Mouse (Mus musculus): ENCODE results near the gene Zfx. TPM values are rescaled to one million over a fixed set of nuclear protein-coding genes. Genes with fewer than 3 reads are reported as not detected.

The Zfx gene
- polyA plus RNA-seq, 1 experiment from 2014 or later, result 12.6 TPM

GRCm38 (mm10) chrX:94125950-94126349 is 2.4 kb upstream of the Zfx start:
- Histone ChIP-seq H3K27me3 (peaks cover 42% of the 10 kb centered on the region), H3K4me2 (no peak overlapping the region), H3K4me1 (replicated peaks) (no peaks in the 10 kb centered on the region), H3K27ac (replicated peaks) (no peak overlapping the region), H3K4me3 (replicated peaks) (no peak overlapping the region), H3K9ac (no peak overlapping the region), H3K36me3 (replicated peaks) (no peaks in the 10 kb centered on the region), H3K9me3 (replicated peaks) (no peaks in the 10 kb centered on the region)
- no peak for ATAC-seq (ENCODE audit: insufficient read depth)
- WGBS (ENCODE audit: insufficient replicate concordance), result 37% methylated on average over 2 of the region's 2 CpGs

GRCm38 (mm10) chrX:94122709-94123058 is 818 bp downstream of the Zfx start:
- Histone ChIP-seq H3K27me3 (peaks cover 30% of the 10 kb centered on the region), H3K27ac (replicated peaks) (peak overlapping the region; percentile 98), H3K9me3 (replicated peaks) (no peaks in the 10 kb centered on the region), H3K9ac (peak overlapping the region; percentile 83), H3K4me2 (peak overlapping the region; percentile 79), H3K4me3 (replicated peaks) (peak overlapping the region; percentile 73), H3K36me3 (replicated peaks) (no peaks in the 10 kb centered on the region), H3K4me1 (replicated peaks) (peaks cover 13% of the 10 kb centered on the region)
- ATAC-seq (ENCODE audit: insufficient read depth), result peak; percentile 69
- 13% methylated on average over 53 of the region's 53 CpGs for WGBS (ENCODE audit: insufficient replicate concordance)

GRCm38 (mm10) chrX:94121866-94122708 is 1.4 kb downstream of the Zfx start:
- peak; percentile 86 for ATAC-seq (ENCODE audit: insufficient read depth)
- 16% methylated on average over 65 of the region's 65 CpGs for WGBS (ENCODE audit: insufficient replicate concordance)
- peak overlapping the region; percentile 79 for H3K4me2 ChIP-seq
- peaks cover 25% of the 10 kb centered on the region for H3K27me3 ChIP-seq
- H3K4me3 ChIP-seq (replicated peaks), result peak overlapping the region; percentile 73
- peak overlapping the region; percentile 98 for H3K27ac ChIP-seq (replicated peaks)
- no peaks in the 10 kb centered on the region for H3K9me3 ChIP-seq (replicated peaks)
- peak overlapping the region; percentile 83 for H3K9ac ChIP-seq
- H3K36me3 ChIP-seq (replicated peaks), result no peaks in the 10 kb centered on the region
- peaks cover 13% of the 10 kb centered on the region for H3K4me1 ChIP-seq (replicated peaks)

- Histone ChIP-seq H3K4me1 (replicated peaks) (peaks cover 13% of the 10 kb centered on the region), H3K27ac (replicated peaks) (peak overlapping the region; percentile 98), H3K9ac (peak overlapping the region; percentile 83), H3K9me3 (replicated peaks) (no peaks in the 10 kb centered on the region), H3K4me2 (peak overlapping the region; percentile 79), H3K36me3 (replicated peaks) (no peaks in the 10 kb centered on the region), H3K4me3 (replicated peaks) (peak overlapping the region; percentile 73), H3K27me3 (peaks cover 26% of the 10 kb centered on the region)
- ATAC-seq (ENCODE audit: insufficient read depth), result no peak
- WGBS (ENCODE audit: insufficient replicate concordance), result 16% methylated on average over 24 of the region's 24 CpGs
These were observed 2.2 kb downstream of the Zfx start for GRCm38 (mm10) chrX:94121161-94121856.

- H3K9ac ChIP-seq, result no peak overlapping the region
- no peak for ATAC-seq (ENCODE audit: insufficient read depth)
- H3K4me2 ChIP-seq, result no peak overlapping the region
- no peaks in the 10 kb centered on the region for H3K36me3 ChIP-seq (replicated peaks)
- no peak overlapping the region for H3K4me3 ChIP-seq (replicated peaks)
- H3K27ac ChIP-seq (replicated peaks), result no peak overlapping the region
- no peaks in the 10 kb centered on the region for H3K9me3 ChIP-seq (replicated peaks)
- H3K27me3 ChIP-seq, result peaks cover 15% of the 10 kb centered on the region
- peaks cover 13% of the 10 kb centered on the region for H3K4me1 ChIP-seq (replicated peaks)
These were observed 5.2 kb downstream of the Zfx start for GRCm38 (mm10) chrX:94118350-94118749.

GRCm38 (mm10) chrX:94115882-94116281 is 7.6 kb downstream of the Zfx start:
- H3K27me3 ChIP-seq, result peaks cover 7% of the 10 kb centered on the region; the same call in 1 of the 2 replicates
- no peak overlapping the region for H3K9ac ChIP-seq
- 71% methylated on average over 6 of the region's 6 CpGs for WGBS (ENCODE audit: insufficient replicate concordance)
- peaks cover 13% of the 10 kb centered on the region for H3K4me1 ChIP-seq (replicated peaks)
- no peaks in the 10 kb centered on the region for H3K36me3 ChIP-seq (replicated peaks)
- ATAC-seq (ENCODE audit: insufficient read depth), result no peak
- H3K4me2 ChIP-seq, result no peak overlapping the region
- H3K9me3 ChIP-seq (replicated peaks), result no peaks in the 10 kb centered on the region
- H3K27ac ChIP-seq (replicated peaks), result no peak overlapping the region
- H3K4me3 ChIP-seq (replicated peaks), result no peak overlapping the region

GRCm38 (mm10) chrX:94105964-94106363 is 17.5 kb downstream of the Zfx start:
- no peak overlapping the region for H3K27ac ChIP-seq (replicated peaks)
- no peaks in the 10 kb centered on the region for H3K4me1 ChIP-seq (replicated peaks)
- 0 out of 2 replicates have a peak, but pooled peaks cover 2% of the 10 kb centered on the region for H3K36me3 ChIP-seq (replicated peaks)
- WGBS (ENCODE audit: insufficient replicate concordance), result 45% methylated on average over 2 of the region's 2 CpGs
- no peak overlapping the region for H3K9ac ChIP-seq
- peaks cover 13% of the 10 kb centered on the region for H3K27me3 ChIP-seq
- H3K4me2 ChIP-seq, result no peak overlapping the region
- no peak for ATAC-seq (ENCODE audit: insufficient read depth)
- H3K9me3 ChIP-seq (replicated peaks), result no peaks in the 10 kb centered on the region
- H3K4me3 ChIP-seq (replicated peaks), result no peak overlapping the region

- Histone ChIP-seq H3K4me1 (replicated peaks) (no peaks in the 10 kb centered on the region), H3K36me3 (replicated peaks) (peaks cover 22% of the 10 kb centered on the region), H3K9me3 (replicated peaks) (no peaks in the 10 kb centered on the region), H3K27me3 (peaks cover 3% of the 10 kb centered on the region; the same call in 1 of the 2 replicates), H3K4me3 (replicated peaks) (no peak overlapping the region), H3K27ac (replicated peaks) (no peak overlapping the region), H3K4me2 (no peak overlapping the region), H3K9ac (no peak overlapping the region)
- ATAC-seq (ENCODE audit: insufficient read depth), result no peak
These were observed 20.6 kb downstream of the Zfx start for GRCm38 (mm10) chrX:94102938-94103337.

GRCm38 (mm10) chrX:94100561-94100960 is 22.9 kb downstream of the Zfx start:
- Histone ChIP-seq H3K9me3 (replicated peaks) (no peaks in the 10 kb centered on the region), H3K4me3 (replicated peaks) (no peak overlapping the region), H3K9ac (no peak overlapping the region), H3K27me3 (peaks cover 3% of the 10 kb centered on the region; the same call in 1 of the 2 replicates), H3K27ac (replicated peaks) (no peak overlapping the region), H3K4me2 (no peak overlapping the region), H3K4me1 (replicated peaks) (no peaks in the 10 kb centered on the region), H3K36me3 (replicated peaks) (peaks cover 37% of the 10 kb centered on the region)
- 88% methylated on average over 1 of the region's 1 CpGs for WGBS (ENCODE audit: insufficient replicate concordance)
- no peak for ATAC-seq (ENCODE audit: insufficient read depth)

GRCm38 (mm10) chrX:94091001-94091400 is 32.5 kb downstream of the Zfx start:
- no peak for ATAC-seq (ENCODE audit: insufficient read depth)
- WGBS (ENCODE audit: insufficient replicate concordance), result 69% methylated on average over 2 of the region's 2 CpGs
- Histone ChIP-seq H3K27ac (replicated peaks) (no peak overlapping the region), H3K4me3 (replicated peaks) (no peak overlapping the region), H3K27me3 (0 out of 2 replicates have a peak, but pooled peaks cover 8% of the 10 kb centered on the region), H3K36me3 (replicated peaks) (0 out of 2 replicates have a peak, but pooled peaks cover 3% of the 10 kb centered on the region), H3K9me3 (replicated peaks) (no peaks in the 10 kb centered on the region), H3K4me1 (replicated peaks) (no peaks in the 10 kb centered on the region), H3K9ac (no peak overlapping the region), H3K4me2 (no peak overlapping the region)

GRCm38 (mm10) chrX:94061246-94061645 is 62.3 kb downstream of the Zfx start:
- H3K4me2 ChIP-seq, result peak overlapping the region; percentile 10; the same call in 1 of the 2 replicates
- WGBS (ENCODE audit: insufficient replicate concordance), result 43% methylated on average over 6 of the region's 6 CpGs
- peaks cover 33% of the 10 kb centered on the region for H3K27me3 ChIP-seq
- no peak overlapping the region; the same call in 1 of the 2 replicates for H3K4me3 ChIP-seq (replicated peaks)
- no peaks in the 10 kb centered on the region for H3K36me3 ChIP-seq (replicated peaks)
- ATAC-seq (ENCODE audit: insufficient read depth), result no peak
- no peaks in the 10 kb centered on the region for H3K4me1 ChIP-seq (replicated peaks)
- H3K9ac ChIP-seq, result no peak overlapping the region
- H3K9me3 ChIP-seq (replicated peaks), result no peaks in the 10 kb centered on the region
- no peak overlapping the region for H3K27ac ChIP-seq (replicated peaks)

All from liver, embryonic 15.5 days (tissue).